Mouse (Mus musculus): ENCODE data around the gene Ankrd13b. TPM values are rescaled to one million over a fixed set of nuclear protein-coding genes. Genes with fewer than 3 reads are reported as not detected.

Ankrd13b gene
- polyA plus RNA-seq, 1 experiment from 2014 or later: 23.3 TPM

DNA sequence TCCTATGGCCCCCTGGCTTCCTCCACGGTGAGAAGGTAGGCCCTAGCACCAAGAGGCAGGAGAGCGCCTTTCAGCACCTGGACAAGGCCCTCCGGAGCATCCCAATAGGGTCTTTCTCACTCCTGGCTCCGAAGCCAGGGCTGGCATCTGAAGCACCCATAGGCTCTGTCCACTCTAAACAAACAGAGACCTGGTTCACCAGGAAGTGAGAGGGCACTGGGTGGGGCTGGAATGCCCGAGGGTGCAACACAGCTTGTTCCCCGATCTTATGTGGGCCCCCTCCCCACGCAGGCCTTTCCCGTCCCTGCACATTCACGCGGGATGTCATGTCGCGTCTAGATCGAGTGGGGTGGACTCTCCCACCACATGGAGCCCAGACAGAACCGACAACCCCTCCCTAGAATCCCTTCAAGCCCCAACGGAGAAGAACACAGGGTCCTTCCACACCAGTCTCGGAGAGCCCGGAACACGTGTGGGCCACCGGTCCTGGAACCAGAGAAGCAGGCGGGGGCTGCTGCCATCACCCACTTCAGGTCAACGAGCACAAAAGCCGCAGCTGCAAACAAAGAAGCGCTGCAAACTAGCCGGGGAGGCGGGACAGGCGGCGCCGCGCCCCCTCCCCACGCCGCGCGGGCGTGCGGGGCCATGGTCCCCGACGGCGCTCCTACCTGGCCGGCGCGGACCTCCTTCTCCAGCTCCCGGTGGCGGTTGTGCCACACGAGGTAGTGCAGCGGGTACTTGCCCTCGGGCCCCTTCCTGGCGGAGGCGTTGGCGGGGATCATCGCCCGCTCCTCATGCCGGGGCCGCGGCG, 502 bp downstream of the Ankrd13b start:
- Histone ChIP-seq H3K4me2 (ENCODE audit: low read length) (peak overlapping the region; percentile 76), H3K9ac (ENCODE audit: low read depth, low read length) (peak overlapping the region; percentile 98), H3K36me3 (ENCODE audit: control insufficient read depth, insufficient read depth, low read length) (no peaks in the 10 kb centered on the region), H3K27me3 (replicated peaks; ENCODE audit: control insufficient read depth, insufficient read depth, low read length) (no peaks in the 10 kb centered on the region), H3K4me1 (ENCODE audit: control insufficient read depth, insufficient read depth, low read depth, low read length) (peaks cover 62% of the 10 kb centered on the region), H3K4me3 (ENCODE audit: low read length) (peak overlapping the region; percentile 95), H3K27ac (ENCODE audit: low read depth, low read length) (peak overlapping the region; percentile 92), H3K9me3 (ENCODE audit: control insufficient read depth, low read length) (no peaks in the 10 kb centered on the region)
- WGBS: 2% methylated on average over 45 of the region's 55 CpGs
- no peak for ATAC-seq

DNA sequence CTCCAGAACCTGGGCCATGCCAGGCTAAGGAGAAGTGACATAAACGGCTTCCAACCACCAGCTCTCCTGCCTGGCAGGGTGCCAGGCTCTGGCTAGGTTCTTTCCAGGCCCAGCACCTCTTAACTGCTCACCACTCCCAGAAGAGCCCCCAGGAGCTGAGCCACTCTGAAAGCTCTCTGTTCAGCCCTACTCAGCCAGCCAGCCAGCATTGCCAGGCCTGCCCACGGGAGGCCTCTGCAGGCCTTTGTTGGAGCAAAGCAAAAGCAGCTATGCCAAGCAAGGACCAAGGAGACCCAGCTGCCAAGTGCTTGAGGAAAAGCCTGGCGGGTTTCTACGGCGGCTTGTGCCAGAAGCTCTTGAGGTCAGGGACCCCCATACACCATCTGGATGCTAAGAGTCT, 2.7 kb downstream of the Ankrd13b start:
- H3K9ac ChIP-seq (ENCODE audit: low read depth, low read length): peak overlapping the region; percentile 37
- H3K4me1 ChIP-seq (ENCODE audit: control insufficient read depth, insufficient read depth, low read depth, low read length): peaks cover 55% of the 10 kb centered on the region
- ATAC-seq: 0 out of 2 replicates have a peak, but pooled peaks have one; percentile 25
- H3K36me3 ChIP-seq (ENCODE audit: control insufficient read depth, insufficient read depth, low read length): no peaks in the 10 kb centered on the region
- peak overlapping the region; percentile 60 for H3K27ac ChIP-seq (ENCODE audit: low read depth, low read length)
- H3K4me2 ChIP-seq (ENCODE audit: low read length): peak overlapping the region; percentile 76
- H3K9me3 ChIP-seq (ENCODE audit: control insufficient read depth, low read length): no peaks in the 10 kb centered on the region
- H3K27me3 ChIP-seq (replicated peaks; ENCODE audit: control insufficient read depth, insufficient read depth, low read length): no peaks in the 10 kb centered on the region
- H3K4me3 ChIP-seq (ENCODE audit: low read length): peak overlapping the region; percentile 23
- 26% methylated on average over 5 of the region's 5 CpGs for WGBS

DNA sequence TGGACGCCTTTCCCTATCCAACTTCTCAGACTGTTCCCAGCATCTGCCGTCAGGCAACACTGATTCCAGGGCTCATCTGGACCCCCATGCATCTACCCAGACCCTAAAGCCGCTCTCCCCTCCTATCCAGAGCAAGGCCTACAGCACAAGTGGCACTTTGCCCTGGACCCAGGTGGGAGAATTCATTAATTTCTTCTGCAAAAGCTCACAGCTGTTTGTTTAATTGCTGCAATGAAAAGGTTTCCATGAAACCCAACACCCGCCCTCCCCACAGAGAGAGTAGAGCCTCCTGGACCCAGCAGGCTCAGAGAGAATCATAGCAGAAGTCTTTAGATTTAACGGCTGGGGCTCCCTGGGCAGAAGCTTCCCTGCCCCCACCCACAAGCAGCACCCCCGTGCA, 4.2 kb downstream of the Ankrd13b start:
- Histone ChIP-seq H3K4me2 (ENCODE audit: low read length) (peak overlapping the region; percentile 15; the same call in 1 of the 2 replicates), H3K9me3 (ENCODE audit: control insufficient read depth, low read length) (no peaks in the 10 kb centered on the region), H3K36me3 (ENCODE audit: control insufficient read depth, insufficient read depth, low read length) (no peaks in the 10 kb centered on the region), H3K27ac (ENCODE audit: low read depth, low read length) (peak overlapping the region; percentile 29; the same call in 1 of the 2 replicates), H3K9ac (ENCODE audit: low read depth, low read length) (peak overlapping the region; percentile 35), H3K4me1 (ENCODE audit: control insufficient read depth, insufficient read depth, low read depth, low read length) (peaks cover 41% of the 10 kb centered on the region), H3K4me3 (ENCODE audit: low read length) (no peak overlapping the region), H3K27me3 (replicated peaks; ENCODE audit: control insufficient read depth, insufficient read depth, low read length) (no peaks in the 10 kb centered on the region)
- WGBS: 34% methylated on average over 6 of the region's 6 CpGs
- ATAC-seq: no peak

DNA sequence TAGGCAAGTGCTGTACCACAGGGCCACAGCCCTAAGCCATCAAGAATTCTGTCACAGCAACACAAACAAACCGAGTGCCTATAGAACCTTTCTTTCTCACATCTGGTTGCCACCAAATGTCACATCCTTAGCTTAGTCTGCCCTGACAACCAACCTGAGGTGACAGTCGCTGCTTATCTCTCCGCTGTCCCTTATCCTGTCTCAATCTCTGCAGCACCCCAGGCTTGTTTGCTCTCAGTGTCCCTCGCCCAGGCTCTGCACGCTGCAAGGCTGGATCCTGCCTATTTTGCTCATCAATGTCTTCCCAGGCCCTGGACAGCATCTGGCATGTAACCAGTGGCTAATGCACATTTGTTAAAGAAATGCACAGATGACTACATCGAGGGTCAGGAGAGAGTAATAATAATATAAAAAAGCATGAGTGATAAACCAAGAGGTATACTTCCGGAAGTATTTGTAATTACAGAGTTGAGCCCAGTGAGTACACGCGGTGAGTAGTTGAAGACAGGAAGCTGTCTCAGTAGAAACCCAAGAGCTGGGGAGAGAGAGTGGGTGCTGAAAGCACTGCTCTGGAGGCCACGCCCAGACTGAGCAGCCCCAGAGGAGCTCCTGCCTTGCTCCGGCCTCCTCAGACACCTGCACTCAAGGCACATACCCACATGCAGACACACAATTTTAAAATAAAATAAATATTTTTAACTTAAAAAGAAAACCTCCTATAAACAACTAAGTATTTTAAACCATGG, 5.8 kb downstream of the Ankrd13b start:
- H3K4me2 ChIP-seq (ENCODE audit: low read length): no peak overlapping the region
- H3K9me3 ChIP-seq (ENCODE audit: control insufficient read depth, low read length): no peaks in the 10 kb centered on the region
- no peak for ATAC-seq
- H3K4me1 ChIP-seq (ENCODE audit: control insufficient read depth, insufficient read depth, low read depth, low read length): peaks cover 38% of the 10 kb centered on the region
- no peak overlapping the region for H3K4me3 ChIP-seq (ENCODE audit: low read length)
- H3K27me3 ChIP-seq (replicated peaks; ENCODE audit: control insufficient read depth, insufficient read depth, low read length): no peaks in the 10 kb centered on the region
- H3K9ac ChIP-seq (ENCODE audit: low read depth, low read length): 0 out of 2 replicates have a peak overlapping the region, but pooled peaks have one; percentile 31
- H3K27ac ChIP-seq (ENCODE audit: low read depth, low read length): no peak overlapping the region
- WGBS: 67% methylated on average over 11 of the region's 11 CpGs
- no peaks in the 10 kb centered on the region for H3K36me3 ChIP-seq (ENCODE audit: control insufficient read depth, insufficient read depth, low read length)

DNA sequence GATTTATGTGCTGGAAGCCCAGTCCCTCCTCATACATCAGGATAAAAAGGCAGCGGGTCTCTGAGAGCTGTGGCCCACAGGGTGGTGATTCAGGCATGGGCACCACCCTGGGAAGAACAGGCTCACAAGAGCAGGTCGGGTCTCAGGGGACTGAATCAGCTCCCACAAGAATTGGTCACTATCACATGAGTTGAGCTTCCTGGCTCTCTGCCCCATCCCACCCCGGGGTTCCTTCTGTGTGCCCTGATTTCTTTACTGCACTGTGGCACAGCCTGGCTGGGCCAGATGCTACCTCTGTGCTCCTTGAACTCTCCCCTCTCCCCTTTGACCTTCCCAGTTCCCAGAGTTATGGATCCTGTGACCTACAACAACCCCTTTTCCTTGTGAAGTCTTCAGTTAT, 6.4 kb downstream of the Ankrd13b start:
- Histone ChIP-seq H3K9me3 (ENCODE audit: control insufficient read depth, low read length) (no peaks in the 10 kb centered on the region), H3K9ac (ENCODE audit: low read depth, low read length) (no peak overlapping the region), H3K4me2 (ENCODE audit: low read length) (no peak overlapping the region), H3K4me3 (ENCODE audit: low read length) (no peak overlapping the region), H3K36me3 (ENCODE audit: control insufficient read depth, insufficient read depth, low read length) (no peaks in the 10 kb centered on the region), H3K4me1 (ENCODE audit: control insufficient read depth, insufficient read depth, low read depth, low read length) (peaks cover 35% of the 10 kb centered on the region), H3K27ac (ENCODE audit: low read depth, low read length) (no peak overlapping the region), H3K27me3 (replicated peaks; ENCODE audit: control insufficient read depth, insufficient read depth, low read length) (no peaks in the 10 kb centered on the region)
- 60% methylated on average over 3 of the region's 3 CpGs for WGBS
- ATAC-seq: no peak

DNA sequence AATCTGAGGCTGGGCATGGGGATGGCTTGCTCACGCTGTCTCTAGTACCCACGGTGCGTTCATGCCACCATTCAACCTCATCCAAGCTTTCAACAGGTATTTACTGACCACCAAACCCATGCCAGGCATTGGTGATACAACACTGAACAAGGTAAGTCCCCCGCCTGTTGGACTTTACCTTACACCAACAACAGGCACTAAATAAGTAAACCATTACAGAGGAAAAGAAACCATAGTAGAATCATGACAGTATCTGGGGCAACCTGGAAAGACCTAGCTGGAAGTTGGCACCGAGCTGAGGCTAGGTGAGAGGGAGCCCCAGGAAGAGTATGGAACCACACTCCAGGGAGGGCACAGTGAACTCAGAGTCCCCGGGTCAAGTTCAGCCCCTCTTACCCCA, 12.6 kb downstream of the Ankrd13b start:
- ATAC-seq: no peak
- 95% methylated on average over 6 of the region's 6 CpGs for WGBS
- no peaks in the 10 kb centered on the region; the same call in 1 of the 2 replicates for H3K4me1 ChIP-seq (ENCODE audit: control insufficient read depth, insufficient read depth, low read depth, low read length)
- H3K27me3 ChIP-seq (replicated peaks; ENCODE audit: control insufficient read depth, insufficient read depth, low read length): no peaks in the 10 kb centered on the region
- H3K4me2 ChIP-seq (ENCODE audit: low read length): no peak overlapping the region
- no peaks in the 10 kb centered on the region for H3K9me3 ChIP-seq (ENCODE audit: control insufficient read depth, low read length)
- H3K27ac ChIP-seq (ENCODE audit: low read depth, low read length): no peak overlapping the region
- H3K9ac ChIP-seq (ENCODE audit: low read depth, low read length): no peak overlapping the region
- H3K4me3 ChIP-seq (ENCODE audit: low read length): no peak overlapping the region
- H3K36me3 ChIP-seq (ENCODE audit: control insufficient read depth, insufficient read depth, low read length): peaks cover 16% of the 10 kb centered on the region

DNA sequence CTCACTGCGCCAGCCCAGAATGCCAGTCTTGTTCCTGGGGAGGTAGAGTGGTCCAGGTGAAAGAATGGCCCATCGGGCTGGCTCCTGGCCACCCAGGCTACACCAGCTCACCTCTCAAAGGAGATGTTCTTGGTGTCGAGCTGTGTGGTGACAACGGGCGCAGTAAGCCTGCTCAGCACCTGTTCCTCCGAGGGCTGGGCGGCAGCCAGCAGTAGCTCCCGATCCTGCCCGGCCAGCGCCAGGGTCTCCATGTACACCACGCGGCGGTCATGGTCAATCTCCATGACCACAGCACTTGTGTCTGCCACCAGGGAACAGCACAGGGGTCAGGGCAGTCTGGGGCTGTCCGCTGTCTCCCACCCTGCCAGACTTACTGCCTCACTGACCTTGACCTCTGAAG, 13.3 kb downstream of the Ankrd13b start:
- Histone ChIP-seq H3K9me3 (ENCODE audit: control insufficient read depth, low read length) (no peaks in the 10 kb centered on the region), H3K36me3 (ENCODE audit: control insufficient read depth, insufficient read depth, low read length) (peaks cover 23% of the 10 kb centered on the region), H3K9ac (ENCODE audit: low read depth, low read length) (no peak overlapping the region), H3K4me1 (ENCODE audit: control insufficient read depth, insufficient read depth, low read depth, low read length) (no peaks in the 10 kb centered on the region; the same call in 1 of the 2 replicates), H3K27me3 (replicated peaks; ENCODE audit: control insufficient read depth, insufficient read depth, low read length) (no peaks in the 10 kb centered on the region), H3K27ac (ENCODE audit: low read depth, low read length) (no peak overlapping the region), H3K4me2 (ENCODE audit: low read length) (no peak overlapping the region), H3K4me3 (ENCODE audit: low read length) (no peak overlapping the region)
- 92% methylated on average over 14 of the region's 14 CpGs for WGBS
- ATAC-seq: no peak

DNA sequence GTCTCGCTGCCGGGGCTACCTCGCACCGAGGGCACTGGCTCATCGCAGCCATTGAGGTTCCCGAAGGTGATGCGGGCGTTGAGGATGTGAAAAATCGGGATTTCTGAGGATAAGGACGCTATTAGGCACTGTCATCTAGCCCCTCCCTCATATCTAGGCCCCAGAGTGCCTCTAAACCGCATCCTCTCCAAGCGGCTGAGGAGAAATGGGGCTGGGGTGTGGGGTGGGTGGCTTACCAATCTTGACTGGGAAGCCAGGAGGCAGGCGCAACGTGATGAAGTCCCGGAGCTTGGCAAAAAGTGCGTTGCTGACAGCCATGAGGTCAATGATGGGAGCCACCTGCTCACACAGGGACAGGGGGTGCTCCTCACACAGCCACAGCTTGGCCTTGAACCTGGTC, 16.7 kb downstream of the Ankrd13b start:
- Histone ChIP-seq H3K4me1 (ENCODE audit: control insufficient read depth, insufficient read depth, low read depth, low read length) (no peaks in the 10 kb centered on the region), H3K4me2 (ENCODE audit: low read length) (no peak overlapping the region), H3K9ac (ENCODE audit: low read depth, low read length) (no peak overlapping the region), H3K27ac (ENCODE audit: low read depth, low read length) (no peak overlapping the region), H3K27me3 (replicated peaks; ENCODE audit: control insufficient read depth, insufficient read depth, low read length) (no peaks in the 10 kb centered on the region), H3K4me3 (ENCODE audit: low read length) (no peak overlapping the region), H3K36me3 (ENCODE audit: control insufficient read depth, insufficient read depth, low read length) (peaks cover 26% of the 10 kb centered on the region), H3K9me3 (ENCODE audit: control insufficient read depth, low read length) (no peaks in the 10 kb centered on the region)
- 93% methylated on average over 16 of the region's 16 CpGs for WGBS
- no peak for ATAC-seq

DNA sequence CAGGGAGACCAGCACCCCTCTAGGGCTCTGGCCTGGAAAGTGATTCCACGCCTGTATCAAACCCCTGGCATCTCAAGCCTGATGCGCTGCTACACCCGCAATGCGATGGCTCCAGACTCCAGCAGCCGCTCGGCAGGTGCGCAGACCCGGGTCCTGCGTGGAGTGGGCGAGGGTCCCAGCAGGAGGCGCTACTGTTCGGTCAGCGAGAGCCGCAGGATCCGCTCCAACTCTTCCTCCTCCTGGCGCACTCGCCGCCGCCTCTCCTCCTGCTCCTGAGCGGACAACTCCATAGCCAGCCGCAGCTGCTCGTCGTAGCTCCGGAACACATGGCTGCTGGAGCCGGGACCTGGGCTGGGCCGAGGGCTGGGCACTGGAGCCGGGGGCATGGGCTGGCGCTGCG, 18.1 kb downstream of the Ankrd13b start:
- Histone ChIP-seq H3K9me3 (ENCODE audit: control insufficient read depth, low read length) (no peaks in the 10 kb centered on the region), H3K4me2 (ENCODE audit: low read length) (no peak overlapping the region), H3K9ac (ENCODE audit: low read depth, low read length) (no peak overlapping the region), H3K27ac (ENCODE audit: low read depth, low read length) (no peak overlapping the region), H3K27me3 (replicated peaks; ENCODE audit: control insufficient read depth, insufficient read depth, low read length) (peaks cover 10% of the 10 kb centered on the region), H3K4me3 (ENCODE audit: low read length) (no peak overlapping the region), H3K4me1 (ENCODE audit: control insufficient read depth, insufficient read depth, low read depth, low read length) (no peaks in the 10 kb centered on the region), H3K36me3 (ENCODE audit: control insufficient read depth, insufficient read depth, low read length) (peaks cover 26% of the 10 kb centered on the region)
- WGBS: 71% methylated on average over 29 of the region's 29 CpGs
- no peak for ATAC-seq
